10 mouse cellular contexts compared by ENCODE assay signal in genomic region chr9:119792505-119792904, GRCm38 (mm10). TPM values are rescaled to one million over a fixed set of nuclear protein-coding genes. Genes with fewer than 3 reads are reported as not detected.
DNase-seq lines count a peak whose midpoint lies in the region; ATAC-seq lines count a peak whose summit lies in the region.
"Had no signal": no experiment of that assay in that cellular context is flagged by ENCODE, and none has a peak within 500 bp of the region (broad histone marks: within the 10 kb centered on the region; RNA-seq: fewer than 3 reads in every experiment).

No protein-coding gene starts in this region.

- H3K27me3 ChIP-seq in forebrain, embryonic 10.5 days (ENCODE audit: poor library complexity, severe bottlenecking): no peaks in the 10 kb centered on the region
- no peaks in the 10 kb centered on the region for H3K27me3 ChIP-seq in forebrain, embryonic 16.5 days (replicated peaks; ENCODE audit: control insufficient read depth, insufficient read depth, low read length)
- H3K27me3 ChIP-seq in liver, embryonic 11.5 days (replicated peaks; ENCODE audit: control insufficient read depth, insufficient read depth, low read length): no peaks in the 10 kb centered on the region
- H3K27me3 ChIP-seq in embryonic facial prominence, embryonic 10.5 days (replicated peaks; ENCODE audit: low read depth, poor library complexity, severe bottlenecking): no peaks in the 10 kb centered on the region

- DNase-seq in forebrain, embryonic 10.5 days (ENCODE audit: extremely low spot score, low spot score): peak; percentile 27
- peak; percentile 28 for DNase-seq in liver
- DNase-seq in liver, embryonic 11.5 days (ENCODE audit: low spot score): no peak
- DNase-seq in embryonic facial prominence, embryonic 10.5 days (ENCODE audit: low spot score): peak; percentile 50
- peak; percentile 62 for DNase-seq in testis, postnatal 10 days (ENCODE audit: low spot score)
- DNase-seq in urinary bladder, postnatal 4 days (ENCODE audit: low spot score in 2 of 2): no peak
- DNase-seq in gastrocnemius, postnatal 25 days: no peak

- ATAC-seq in forebrain, embryonic 16.5 days: no peak
- no peak for ATAC-seq in liver, embryonic 11.5 days (replicated peaks; ENCODE audit: low FRiP score)

- 0 out of 2 replicates have a peak overlapping the region, but pooled peaks have one; percentile 30 for H3K27ac ChIP-seq in forebrain, embryonic 10.5 days
- H3K27ac ChIP-seq in forebrain, embryonic 16.5 days (ENCODE audit: low read length): no peak overlapping the region
- no peak overlapping the region for H3K27ac ChIP-seq in liver, embryonic 11.5 days (ENCODE audit: low read depth, low read length)
- no peak overlapping the region for H3K27ac ChIP-seq in embryonic facial prominence, embryonic 10.5 days (replicated peaks)

- peaks cover 5% of the 10 kb centered on the region for H3K36me3 ChIP-seq in forebrain, embryonic 10.5 days (replicated peaks)
- no peaks in the 10 kb centered on the region for H3K36me3 ChIP-seq in forebrain, embryonic 16.5 days (ENCODE audit: control insufficient read depth, insufficient read depth)
- no peaks in the 10 kb centered on the region for H3K36me3 ChIP-seq in liver, embryonic 11.5 days (ENCODE audit: control insufficient read depth, insufficient read depth, low read length)
- no peaks in the 10 kb centered on the region for H3K36me3 ChIP-seq in embryonic facial prominence, embryonic 10.5 days (replicated peaks)

- no peak overlapping the region for H3K4me2 ChIP-seq in forebrain, embryonic 16.5 days (ENCODE audit: low read length)
- no peak overlapping the region for H3K4me2 ChIP-seq in liver, embryonic 11.5 days

- no peak overlapping the region for H3K4me3 ChIP-seq in forebrain, embryonic 10.5 days
- H3K4me3 ChIP-seq in forebrain, embryonic 16.5 days (replicated peaks; ENCODE audit: low read length): no peak overlapping the region
- H3K4me3 ChIP-seq in liver, embryonic 11.5 days (ENCODE audit: low read depth, low read length): no peak overlapping the region
- H3K4me3 ChIP-seq in embryonic facial prominence, embryonic 10.5 days: no peak overlapping the region

- peaks cover 7% of the 10 kb centered on the region for H3K9me3 ChIP-seq in forebrain, embryonic 10.5 days
- peaks cover 2% of the 10 kb centered on the region; the same call in 1 of the 2 replicates for H3K9me3 ChIP-seq in forebrain, embryonic 16.5 days (ENCODE audit: control insufficient read depth, low read length)
- H3K9me3 ChIP-seq in liver, embryonic 11.5 days (ENCODE audit: control insufficient read depth, low read length): no peaks in the 10 kb centered on the region
- H3K9me3 ChIP-seq in embryonic facial prominence, embryonic 10.5 days: no peaks in the 10 kb centered on the region

- H3K9ac ChIP-seq in forebrain, embryonic 16.5 days (replicated peaks; ENCODE audit: low read depth, low read length): no peak overlapping the region
- no peak overlapping the region for H3K9ac ChIP-seq in liver, embryonic 11.5 days (ENCODE audit: low read depth, low read length)

- peaks cover 10% of the 10 kb centered on the region for H3K4me1 ChIP-seq in forebrain, embryonic 10.5 days
- no peaks in the 10 kb centered on the region for H3K4me1 ChIP-seq in forebrain, embryonic 16.5 days (replicated peaks; ENCODE audit: control insufficient read depth, insufficient read depth, low read length)
- no peaks in the 10 kb centered on the region for H3K4me1 ChIP-seq in liver, embryonic 11.5 days (replicated peaks; ENCODE audit: control insufficient read depth, insufficient read depth, low read length)
- no peaks in the 10 kb centered on the region for H3K4me1 ChIP-seq in embryonic facial prominence, embryonic 10.5 days

- 59% methylated on average over 9 of the region's 9 CpGs for WGBS in forebrain, embryonic 10.5 days
- 56% methylated on average over 9 of the region's 9 CpGs for WGBS in forebrain, embryonic 16.5 days
- WGBS in liver, embryonic 11.5 days: 51% methylated on average over 9 of the region's 9 CpGs
- 52% methylated on average over 9 of the region's 9 CpGs for WGBS in embryonic facial prominence, embryonic 10.5 days

RNA-seq across cellular contexts. Expression of gene Scn11a, which starts 32.8 kb away (rescaled TPM):
- 0.78 and 1.3 TPM in 2 replicates for polyA plus RNA-seq in forebrain, embryonic 10.5 days (2016; fragmentation: Nextera tagmentation; extraction: Ambion mirVana)
- 0.26 and 0.27 TPM in 2 replicates for polyA plus RNA-seq in forebrain, embryonic 16.5 days (2015; fragmentation: Nextera tagmentation; extraction: Ambion mirVana)
- 0.09 and 0.10 TPM in 2 replicates for polyA plus RNA-seq in liver, embryonic 11.5 days (2014; fragmentation: Nextera tagmentation; extraction: Ambion mirVana)
- 0.13 and 0.14 TPM in 2 replicates for polyA plus RNA-seq in embryonic facial prominence, embryonic 10.5 days (2016; fragmentation: Nextera tagmentation; extraction: Ambion mirVana)
- total RNA-seq in gastrocnemius, postnatal 25 days (2021): under 1 TPM in 1 of 2 experiments, not detected in 1; 0.05 TPM
- total RNA-seq: layer of hippocampus, postnatal 25 days had no signal
- polyA plus RNA-seq: neural tube, embryonic 11.5 days had no signal

Comparison
In these comparisons a context has a peak if more than half of its experiments do, and no peak if none do; other contexts are left out.
1. DNase-seq: peak in forebrain, embryonic 10.5 days (single experiment), liver (single experiment), embryonic facial prominence, embryonic 10.5 days (single experiment) and testis, postnatal 10 days (single experiment); none in liver, embryonic 11.5 days (single experiment), urinary bladder, postnatal 4 days (0 of 2) and gastrocnemius, postnatal 25 days (single experiment).